Mouse (Mus musculus) erythroblast, embryonic 14.5 days (primary cell): ENCODE data around the gene Lmo1. TPM values are rescaled to one million over a fixed set of nuclear protein-coding genes. Genes with fewer than 3 reads are reported as not detected.

ENCODE experiments used
- H3K27me3 ChIP-seq: 2 replicates; pipeline ENCODE4 v1.6.1; 2012; ENCODE audit warnings: inconsistent platforms; ENCODE audit not compliant: control insufficient read depth
- H3K36me3 ChIP-seq: 2 replicates; pipeline ENCODE4 v1.6.1; 2012; ENCODE audit warnings: mild to moderate bottlenecking, inconsistent platforms; ENCODE audit not compliant: control insufficient read depth
- H3K4me1 ChIP-seq: 2 replicates; pipeline ENCODE4 v1.6.1; 2012; ENCODE audit warnings: inconsistent platforms; ENCODE audit not compliant: control insufficient read depth
- H3K4me3 ChIP-seq: replicated peaks from 2 replicates; pipeline ENCODE3; 2012; ENCODE audit warnings: moderate library complexity, mild to moderate bottlenecking, inconsistent platforms
- H3K9me3 ChIP-seq: 2 replicates; pipeline ENCODE4 v1.6.1; 2012; ENCODE audit warnings: low read length, inconsistent platforms, mixed read lengths; ENCODE audit not compliant: control insufficient read depth
- GATA1 ChIP-seq: IDR thresholded peaks from 2 replicates; pipeline ENCODE4 v1.6.1; 2012; ENCODE audit warnings: low read length, inconsistent platforms, mixed read lengths
- TAL1 ChIP-seq: IDR thresholded peaks from 3 replicates; pipeline ENCODE4 v1.6.1; 2012; ENCODE audit warnings: low read length, inconsistent platforms, mixed read lengths
- polyA plus RNA-seq: library from polyadenylated mRNA; stranded (reverse); fragments of >175 nt; gene quantifications from 2 replicates; pipeline ENCODE4 v1.2.3, GENCODE M21; 2012

The Lmo1 gene
- polyA plus RNA-seq, 1 experiment = not detected

- Histone ChIP-seq H3K9me3 (no peaks in the 10 kb centered on the region), H3K4me3 (no peak overlapping the region), H3K27me3 (no peaks in the 10 kb centered on the region), H3K4me1 (no peaks in the 10 kb centered on the region), H3K36me3 (no peaks in the 10 kb centered on the region)
- TF ChIP-seq TAL1 (no peak), GATA1 (no peak)
Observed at GRCm38 (mm10) chr7:109153538-109153937, 21.5 kb downstream of the Lmo1 start.

- H3K4me1 ChIP-seq = no peaks in the 10 kb centered on the region
- H3K9me3 ChIP-seq = no peaks in the 10 kb centered on the region
- no peak overlapping the region for H3K4me3 ChIP-seq
- TF ChIP-seq TAL1 (no peak), GATA1 (no peak)
- H3K27me3 ChIP-seq = no peaks in the 10 kb centered on the region
- no peaks in the 10 kb centered on the region for H3K36me3 ChIP-seq
Observed at GRCm38 (mm10) chr7:109151088-109151487, 23.9 kb downstream of the Lmo1 start.

GRCm38 (mm10) chr7:109145211-109145610 lies 29.8 kb downstream of the Lmo1 start:
- no peaks in the 10 kb centered on the region for H3K4me1 ChIP-seq

GRCm38 (mm10) chr7:109144705-109145104 lies 30.3 kb downstream of the Lmo1 start:
- no peak for TF ChIP-seq GATA1
- TF ChIP-seq TAL1 = no peak
- Histone ChIP-seq H3K4me1 (no peaks in the 10 kb centered on the region), H3K9me3 (no peaks in the 10 kb centered on the region), H3K27me3 (no peaks in the 10 kb centered on the region), H3K36me3 (no peaks in the 10 kb centered on the region), H3K4me3 (no peak overlapping the region)

More at GRCm38 (mm10) chr7:109145211-109145610, 29.8 kb downstream of the Lmo1 start:
- no peaks in the 10 kb centered on the region for H3K9me3 ChIP-seq
- no peaks in the 10 kb centered on the region for H3K36me3 ChIP-seq
- H3K27me3 ChIP-seq = no peaks in the 10 kb centered on the region
- no peak overlapping the region for H3K4me3 ChIP-seq
- TF ChIP-seq TAL1 = no peak
- TF ChIP-seq GATA1 = no peak

GRCm38 (mm10) chr7:109142564-109142963 lies 32.4 kb downstream of the Lmo1 start:
- Histone ChIP-seq H3K4me1 (peaks cover 15% of the 10 kb centered on the region), H3K9me3 (no peaks in the 10 kb centered on the region), H3K4me3 (no peak overlapping the region), H3K27me3 (no peaks in the 10 kb centered on the region), H3K36me3 (no peaks in the 10 kb centered on the region)
- TF ChIP-seq TAL1 (no peak), GATA1 (no peak)

GRCm38 (mm10) chr7:109141753-109142152 lies 33.3 kb downstream of the Lmo1 start:
- Histone ChIP-seq H3K4me3 (no peak overlapping the region), H3K4me1 (peaks cover 23% of the 10 kb centered on the region), H3K27me3 (no peaks in the 10 kb centered on the region), H3K36me3 (no peaks in the 10 kb centered on the region), H3K9me3 (no peaks in the 10 kb centered on the region)
- no peak for TF ChIP-seq TAL1
- no peak for TF ChIP-seq GATA1

GRCm38 (mm10) chr7:109141054-109141453 lies 34.0 kb downstream of the Lmo1 start:
- no peak overlapping the region for H3K4me3 ChIP-seq
- TF ChIP-seq GATA1 = no peak
- TF ChIP-seq TAL1 = no peak
- H3K27me3 ChIP-seq = no peaks in the 10 kb centered on the region
- peaks cover 27% of the 10 kb centered on the region for H3K4me1 ChIP-seq
- H3K9me3 ChIP-seq = no peaks in the 10 kb centered on the region
- H3K36me3 ChIP-seq = no peaks in the 10 kb centered on the region

GRCm38 (mm10) chr7:109139405-109139804 lies 35.6 kb downstream of the Lmo1 start:
- TF ChIP-seq GATA1 = no peak
- TF ChIP-seq TAL1 = no peak
- no peaks in the 10 kb centered on the region for H3K27me3 ChIP-seq
- H3K9me3 ChIP-seq = no peaks in the 10 kb centered on the region
- H3K4me1 ChIP-seq = peaks cover 29% of the 10 kb centered on the region
- H3K4me3 ChIP-seq = no peak overlapping the region
- H3K36me3 ChIP-seq = no peaks in the 10 kb centered on the region

- Histone ChIP-seq H3K4me3 (no peak overlapping the region), H3K4me1 (peaks cover 29% of the 10 kb centered on the region), H3K27me3 (no peaks in the 10 kb centered on the region), H3K36me3 (no peaks in the 10 kb centered on the region), H3K9me3 (no peaks in the 10 kb centered on the region)
- TF ChIP-seq GATA1 (no peak), TAL1 (no peak)
Observed at GRCm38 (mm10) chr7:109137441-109137840, 37.6 kb downstream of the Lmo1 start.

GRCm38 (mm10) chr7:109131565-109131964 lies 43.4 kb downstream of the Lmo1 start:
- TF ChIP-seq GATA1 (no peak), TAL1 (no peak)
- H3K36me3 ChIP-seq = no peaks in the 10 kb centered on the region
- H3K4me1 ChIP-seq = peaks cover 5% of the 10 kb centered on the region
- no peak overlapping the region for H3K4me3 ChIP-seq
- H3K9me3 ChIP-seq = peaks cover 3% of the 10 kb centered on the region; the same call in 1 of the 2 replicates
- H3K27me3 ChIP-seq = peaks cover 9% of the 10 kb centered on the region; the same call in 1 of the 2 replicates
